Mouse (Mus musculus) frontal cortex, postnatal 10 days (tissue): Measurements from ENCODE around the gene Rnd2.
"Not testable (repeated sequence)": the region's sequence is repeated elsewhere in the genome, so short reads cannot be mapped to it uniquely, and the experiment has no call there.

Source experiments
- DNase-seq, 2 experiments: peaks; one replicate each; pipeline ENCODE4 v3.0.0; 2022; ENCODE audit warnings: low spot score in 2 of 2, mixed read lengths in 1 of 2

The Rnd2 gene

GRCm38 (mm10) chr11:101464211-101465100 is at the start of gene Rnd2:
Gene Rnd2, plus strand, starts transcription at chr11:101464999.
- no peak for DNase-seq

DNA sequence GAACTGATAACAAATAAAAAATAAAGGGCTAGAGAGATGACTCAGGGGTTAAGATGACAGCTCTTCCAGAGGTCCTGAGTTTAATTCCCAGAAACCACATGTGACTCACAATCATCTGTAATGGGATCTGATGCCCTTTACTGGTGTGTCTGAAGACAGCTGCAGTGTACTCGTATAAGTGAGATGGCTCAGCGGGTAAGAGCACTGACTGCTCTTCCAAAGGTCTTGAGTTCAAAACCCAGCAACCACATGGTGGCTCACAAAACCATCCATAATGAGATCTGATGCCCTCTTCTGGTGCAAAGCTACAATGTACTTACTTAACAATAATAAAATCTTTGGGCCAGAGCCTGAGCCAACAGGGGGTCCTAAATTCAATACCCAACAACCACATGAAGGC is 49.5 kb upstream of the Rnd2 start:
- DNase-seq: no peak

DNA sequence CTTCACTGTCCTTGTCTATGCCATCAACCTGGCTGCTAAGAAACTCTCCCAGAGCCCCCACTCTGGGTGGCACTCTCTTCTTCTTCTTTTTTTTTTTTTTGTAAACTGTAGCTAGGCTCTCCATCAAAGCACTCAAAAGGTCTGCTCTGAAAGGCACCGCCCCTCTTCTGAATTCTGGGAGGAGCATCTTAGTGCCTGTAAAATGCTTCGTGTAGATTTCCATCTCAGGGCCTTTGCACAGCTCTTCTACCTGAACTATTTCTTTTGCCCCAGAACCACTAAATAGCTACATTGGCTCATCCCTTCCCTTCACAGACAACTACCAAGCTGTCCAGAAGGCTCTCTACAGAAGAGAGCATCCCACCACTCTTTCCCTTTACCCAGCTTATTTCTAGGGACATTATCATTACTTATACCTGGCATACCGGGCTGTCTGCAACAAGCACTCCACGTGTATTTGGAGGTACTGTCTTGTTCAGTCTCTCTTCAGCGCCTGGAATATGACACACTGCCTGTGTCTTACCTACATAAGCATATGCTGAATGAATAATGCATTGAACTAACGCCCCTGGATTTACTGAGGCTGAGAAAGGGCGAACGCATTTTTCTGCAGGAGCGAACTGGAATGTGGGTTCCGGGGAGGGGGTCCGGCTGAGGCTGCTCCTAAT is 48.2 kb upstream of the Rnd2 start:
- no peak for DNase-seq

- DNase-seq: peak; percentile 71 to 86
Measured at GRCm38 (mm10) chr11:101417101-101417855, 47.5 kb upstream of the Rnd2 start, which contains the start of gene Aarsd1. Gene Aarsd1, minus strand, starts transcription at chr11:101417615.

GRCm38 (mm10) chr11:101418991-101419390 is 45.8 kb upstream of the Rnd2 start:
- DNase-seq: peak; percentile 32 to 55

DNA sequence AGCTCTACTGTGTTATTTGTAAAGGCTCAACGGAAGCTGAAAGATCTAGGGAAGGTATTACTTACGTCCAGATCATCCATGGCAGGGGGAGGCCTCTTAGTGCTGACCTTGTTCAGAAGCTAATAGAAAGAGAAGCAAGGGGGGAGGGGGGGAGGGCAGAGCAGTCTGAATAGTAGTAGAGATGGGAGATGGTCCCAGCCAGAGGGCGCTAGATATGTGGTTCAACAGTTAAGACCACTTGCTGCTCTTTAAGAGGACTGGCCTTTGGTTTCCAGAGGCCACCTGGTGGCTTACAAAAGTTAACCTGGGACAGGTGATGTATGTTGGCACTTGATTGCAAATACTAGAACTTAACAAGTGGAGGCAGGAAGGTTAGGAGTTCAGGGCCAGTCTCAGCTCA is 45.2 kb upstream of the Rnd2 start:
- DNase-seq: no peak

GRCm38 (mm10) chr11:101420148-101420547 is 44.7 kb upstream of the Rnd2 start:
- no peak for DNase-seq

DNA sequence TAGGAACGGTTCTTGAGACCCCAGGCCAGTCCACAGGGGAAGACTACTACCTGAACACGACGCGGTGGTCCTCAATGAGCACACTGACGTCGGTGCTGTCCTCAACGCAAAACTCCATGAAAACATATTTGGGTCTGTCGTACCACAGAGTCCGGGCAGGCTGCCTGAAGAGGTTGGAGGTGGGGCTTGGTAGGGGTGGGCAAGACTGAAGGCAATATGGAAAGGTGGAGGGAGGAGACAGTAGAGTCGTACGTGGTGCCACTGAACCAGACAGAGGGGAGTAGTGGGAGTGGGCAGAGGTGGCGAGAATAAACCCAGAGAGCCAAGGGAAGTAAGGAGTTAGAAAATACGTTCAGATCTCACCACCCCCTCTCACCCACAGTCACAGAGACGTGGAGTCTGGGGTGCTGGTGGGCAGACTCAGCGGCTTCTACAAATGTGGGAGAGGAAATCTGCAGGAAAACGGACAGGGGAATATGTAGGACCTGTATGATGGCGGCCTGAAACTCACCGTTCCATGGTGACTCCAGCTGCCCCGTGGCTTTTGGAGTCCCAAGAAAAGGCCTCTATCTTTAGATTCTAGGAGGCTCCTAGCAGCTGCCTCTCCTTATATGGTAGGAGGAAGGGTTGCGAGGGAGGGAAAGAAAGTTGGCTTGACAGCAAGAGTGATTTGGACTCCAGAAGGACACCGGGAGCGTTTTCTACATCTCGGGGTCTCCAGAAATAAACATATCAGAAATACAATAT is 40.5 kb upstream of the Rnd2 start, which contains the start of gene Gm27029:
Gene Gm27029 (minus strand): TSS at position 692 of the 747 bp plus-strand sequence.
- DNase-seq: peak in 1 of 2 experiments; percentile 24

GRCm38 (mm10) chr11:101424925-101425813 is 39.6 kb upstream of the Rnd2 start, which contains the start of the genes Rundc1 and Ptges3l:
Gene Rundc1, plus strand, starts transcription at chr11:101425085.
Gene Ptges3l, minus strand, starts transcription at chr11:101425333.
- peak; percentile 94 to 98 for DNase-seq

DNA sequence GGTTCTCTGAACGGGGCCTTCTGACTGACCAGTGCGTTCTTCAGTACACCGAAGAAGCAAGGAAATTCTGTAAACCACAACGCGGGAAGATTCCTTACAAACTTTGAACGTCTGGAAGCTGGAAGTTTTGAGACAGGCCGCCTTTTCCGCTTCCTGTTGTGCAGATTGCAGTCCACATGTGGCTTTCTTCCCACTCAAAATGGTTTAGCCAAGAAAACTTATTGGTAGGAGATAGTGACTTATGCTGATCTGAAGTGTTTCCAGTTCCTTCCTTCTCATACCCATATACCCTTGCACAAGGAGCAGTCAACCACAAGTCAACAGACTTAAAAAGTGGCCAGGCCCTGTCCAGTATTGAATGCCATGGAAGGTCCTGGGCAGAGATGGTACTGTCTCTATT is 38.6 kb upstream of the Rnd2 start:
- no peak for DNase-seq

- no peak for DNase-seq
Measured at GRCm38 (mm10) chr11:101431327-101431726, 33.5 kb upstream of the Rnd2 start.

GRCm38 (mm10) chr11:101433396-101433795 is 31.4 kb upstream of the Rnd2 start:
- no peak for DNase-seq

GRCm38 (mm10) chr11:101435831-101436230 is 29.0 kb upstream of the Rnd2 start:
- DNase-seq: no peak

- no peak for DNase-seq
Measured at GRCm38 (mm10) chr11:101436916-101437315, 27.9 kb upstream of the Rnd2 start.

GRCm38 (mm10) chr11:101438006-101438405 is 26.8 kb upstream of the Rnd2 start:
- not testable (repeated sequence) for DNase-seq

GRCm38 (mm10) chr11:101441450-101442126 is 23.2 kb upstream of the Rnd2 start:
- not testable (repeated sequence) for DNase-seq

DNA sequence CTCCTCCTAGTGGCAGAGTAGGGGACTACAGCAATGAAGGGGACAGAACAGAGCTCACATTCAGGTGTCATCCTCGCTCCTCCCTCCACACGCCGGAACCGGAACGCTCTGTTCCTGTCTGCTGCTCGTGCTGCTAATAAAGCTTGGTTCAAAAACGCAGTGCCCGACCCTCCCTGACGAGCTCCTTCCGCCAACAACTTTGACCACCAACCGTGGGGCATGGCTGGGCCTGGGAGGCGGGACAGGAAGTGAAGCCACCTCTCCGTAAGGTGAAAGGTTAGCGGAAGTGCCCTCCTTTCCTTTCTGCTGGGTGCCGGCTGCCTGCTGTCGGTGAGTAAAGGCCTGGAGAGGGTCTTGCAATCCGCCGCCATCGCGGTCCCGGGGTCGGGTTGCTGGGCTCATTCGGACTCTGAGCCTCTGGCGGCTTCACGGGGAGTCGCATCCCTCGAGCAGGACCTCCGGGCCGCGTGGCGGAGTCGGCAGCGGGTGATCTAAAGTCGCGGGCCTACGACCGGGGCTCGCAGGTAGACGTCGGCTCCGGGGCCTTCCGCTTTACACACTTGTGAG is 22.6 kb upstream of the Rnd2 start, which contains the start of gene Rpl27:
Gene Rpl27 (plus strand): TSS at position 172 of the 567 bp plus-strand sequence.
- DNase-seq: peak; percentile 97 to 98

GRCm38 (mm10) chr11:101442760-101443159 is 22.0 kb upstream of the Rnd2 start:
- DNase-seq: no peak

DNA sequence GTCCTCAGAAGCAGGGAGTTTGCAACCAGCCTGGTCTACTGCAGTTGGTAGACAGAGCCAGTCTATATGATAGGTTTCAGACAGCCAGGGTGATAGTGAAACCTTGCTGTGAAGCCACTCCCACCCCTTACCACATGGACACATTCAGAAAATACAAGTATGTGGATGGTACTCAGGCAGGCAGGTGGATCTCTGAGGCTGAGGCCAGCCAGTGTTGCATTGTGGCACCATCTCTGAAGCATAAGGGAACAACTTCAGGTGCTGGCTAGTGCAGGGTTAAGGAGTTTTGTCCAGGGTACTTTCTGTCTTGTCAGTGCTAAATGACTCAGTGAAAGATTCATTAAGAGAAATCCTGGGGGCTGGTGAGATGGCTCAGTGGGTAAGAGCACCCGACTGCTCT is 18.5 kb upstream of the Rnd2 start:
- no peak for DNase-seq
